In the genomic region with DNA sequence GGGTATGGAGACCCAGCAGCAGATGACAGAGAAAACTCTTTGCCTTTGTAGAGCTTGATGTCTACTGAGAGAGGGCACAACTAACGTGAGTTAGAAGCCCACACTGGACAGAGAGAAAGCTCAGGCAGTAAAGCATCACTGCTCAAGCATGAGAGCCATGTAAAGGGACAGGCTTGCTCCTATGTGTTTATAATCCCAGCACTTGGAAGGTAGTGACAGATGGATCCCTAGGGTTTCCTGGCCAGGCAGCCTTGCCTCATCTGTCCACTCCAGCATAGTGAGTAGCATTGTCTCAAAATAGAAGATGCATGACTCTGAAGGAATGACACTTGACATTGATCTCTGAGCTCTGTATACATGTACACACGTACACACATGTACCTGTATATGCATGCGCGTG, we compare ENCODE assay signal across 20 mouse cellular contexts. TPM values are rescaled to one million over a fixed set of nuclear protein-coding genes. Genes with fewer than 3 reads are reported as not detected.
A peak's percentile ranks its signal among the peaks of the same experiment; 100 is the strongest.
DNase-seq lines count a peak whose midpoint lies in the region; ATAC-seq and TF ChIP-seq lines count a peak whose summit lies in the region.
"Had no signal": no experiment of that assay in that cellular context is flagged by ENCODE, and none has a peak within 500 bp of the region (broad histone marks: within the 10 kb centered on the region; RNA-seq: fewer than 3 reads in every experiment).

No protein-coding gene starts in this region.

- peak overlapping the region; percentile 32 for H3K27ac ChIP-seq in forebrain, embryonic 15.5 days (replicated peaks)
- no peak overlapping the region for H3K27ac ChIP-seq in forebrain, embryonic 12.5 days
- peak overlapping the region; percentile 89 for H3K27ac ChIP-seq in cerebellum, adult 2 months (ENCODE audit: insufficient read depth, low read length)
- no peak overlapping the region for H3K27ac ChIP-seq in forebrain, embryonic 16.5 days (ENCODE audit: low read length)
- H3K27ac ChIP-seq: embryonic facial prominence, embryonic 12.5 days; gastrocnemius, adult 2 months; heart, adult 2 months; limb, embryonic 12.5 days; liver, embryonic 15.5 days had no signal

- H3K4me1 ChIP-seq in forebrain, embryonic 15.5 days: peaks cover 25% of the 10 kb centered on the region
- peaks cover 8% of the 10 kb centered on the region for H3K4me1 ChIP-seq in forebrain, embryonic 12.5 days
- H3K4me1 ChIP-seq in cerebellum, adult 2 months (ENCODE audit: control insufficient read depth, insufficient read depth, low read length): peaks cover 28% of the 10 kb centered on the region
- H3K4me1 ChIP-seq in forebrain, embryonic 16.5 days (replicated peaks; ENCODE audit: control insufficient read depth, insufficient read depth, low read length): peaks cover 10% of the 10 kb centered on the region; the same call in 1 of the 2 replicates
- H3K4me1 ChIP-seq: embryonic facial prominence, embryonic 12.5 days; limb, embryonic 12.5 days; megakaryocyte, embryonic 14.5 days had no signal

- no peaks in the 10 kb centered on the region for H3K36me3 ChIP-seq in forebrain, embryonic 15.5 days
- no peaks in the 10 kb centered on the region for H3K36me3 ChIP-seq in forebrain, embryonic 12.5 days (replicated peaks)
- H3K36me3 ChIP-seq in forebrain, embryonic 16.5 days (ENCODE audit: control insufficient read depth, insufficient read depth): no peaks in the 10 kb centered on the region
- H3K36me3 ChIP-seq: embryonic facial prominence, embryonic 12.5 days; limb, embryonic 12.5 days; liver, embryonic 15.5 days had no signal

- no peaks in the 10 kb centered on the region for H3K27me3 ChIP-seq in forebrain, embryonic 15.5 days
- no peaks in the 10 kb centered on the region for H3K27me3 ChIP-seq in forebrain, embryonic 12.5 days
- H3K27me3 ChIP-seq in cerebellum, adult 2 months (ENCODE audit: control insufficient read depth, insufficient read depth, low read length): no peaks in the 10 kb centered on the region
- H3K27me3 ChIP-seq in forebrain, embryonic 16.5 days (replicated peaks; ENCODE audit: control insufficient read depth, insufficient read depth, low read length): no peaks in the 10 kb centered on the region
- H3K27me3 ChIP-seq: embryonic facial prominence, embryonic 12.5 days; limb, embryonic 12.5 days; liver, embryonic 15.5 days had no signal

- 0 out of 2 replicates have a peak, but pooled peaks have one; percentile 15 for TF ChIP-seq POLR2A in cerebellum, adult 2 months (IDR thresholded peaks at IDR 0.05; ENCODE audit: borderline replicate concordance, insufficient read depth, low read length)

- no peak for TF ChIP-seq CTCF in cerebellum, adult 2 months (IDR thresholded peaks at IDR 0.05; ENCODE audit: borderline replicate concordance, insufficient read depth, low read depth, low read length)

- H3K4me3 ChIP-seq in forebrain, embryonic 15.5 days: no peak overlapping the region
- H3K4me3 ChIP-seq in forebrain, embryonic 12.5 days (replicated peaks): no peak overlapping the region
- no peak overlapping the region for H3K4me3 ChIP-seq in cerebellum, adult 2 months (replicated peaks; ENCODE audit: insufficient read depth, low read depth, low read length)
- no peak overlapping the region for H3K4me3 ChIP-seq in forebrain, embryonic 16.5 days (replicated peaks; ENCODE audit: low read length)
- H3K4me3 ChIP-seq: embryonic facial prominence, embryonic 12.5 days; gastrocnemius, adult 2 months; heart, adult 2 months; limb, embryonic 12.5 days; liver, embryonic 15.5 days; megakaryocyte, embryonic 14.5 days had no signal

- ATAC-seq in forebrain, embryonic 15.5 days (replicated peaks): peak; percentile 68
- ATAC-seq in forebrain, embryonic 12.5 days (ENCODE audit: low FRiP score): no peak
- ATAC-seq in forebrain, embryonic 16.5 days: peak; percentile 69
- ATAC-seq: inflammation-experienced regulatory T-cells, adult 6 months; midbrain, embryonic 16.5 days had no signal

- peak; percentile 13 for DNase-seq in layer of hippocampus, adult 9-11 months
- DNase-seq in layer of hippocampus, adult 9-10 months (ENCODE audit: low spot score): no peak
- DNase-seq in cerebellum, adult 2 months: peak; percentile 77 to 89
- DNase-seq in Muller cell, postnatal 12 days (ENCODE audit: inconsistent ontology term): no peak
- no peak for DNase-seq in thymus, postnatal 36 days
- DNase-seq: adrenal gland, adult 8-10 months; gastrocnemius, adult 2 months; heart, adult 2 months; kidney, adult 8-10 months; lung, postnatal 14 days; thymus, adult 2 months had no signal

- no peak overlapping the region for H3K9ac ChIP-seq in forebrain, embryonic 15.5 days (replicated peaks)
- H3K9ac ChIP-seq in forebrain, embryonic 12.5 days: no peak overlapping the region
- no peak overlapping the region for H3K9ac ChIP-seq in forebrain, embryonic 16.5 days (replicated peaks; ENCODE audit: low read depth, low read length)
- H3K9ac ChIP-seq: embryonic facial prominence, embryonic 12.5 days; limb, embryonic 12.5 days; liver, embryonic 15.5 days had no signal

- H3K9me3 ChIP-seq in forebrain, embryonic 15.5 days: no peaks in the 10 kb centered on the region
- H3K9me3 ChIP-seq in forebrain, embryonic 12.5 days: no peaks in the 10 kb centered on the region
- no peaks in the 10 kb centered on the region for H3K9me3 ChIP-seq in forebrain, embryonic 16.5 days (ENCODE audit: control insufficient read depth, low read length)
- H3K9me3 ChIP-seq: embryonic facial prominence, embryonic 12.5 days; limb, embryonic 12.5 days; liver, embryonic 15.5 days had no signal

- no peak overlapping the region for H3K4me2 ChIP-seq in forebrain, embryonic 15.5 days (replicated peaks)
- no peak overlapping the region for H3K4me2 ChIP-seq in forebrain, embryonic 12.5 days
- no peak overlapping the region for H3K4me2 ChIP-seq in forebrain, embryonic 16.5 days (ENCODE audit: low read length)
- H3K4me2 ChIP-seq: embryonic facial prominence, embryonic 12.5 days; limb, embryonic 12.5 days; liver, embryonic 15.5 days had no signal

- WGBS in forebrain, embryonic 15.5 days: 86% methylated on average over 4 of the region's 4 CpGs
- 89% methylated on average over 4 of the region's 4 CpGs for WGBS in forebrain, embryonic 12.5 days
- 25% methylated on average over 4 of the region's 4 CpGs for WGBS in cerebellum, adult 2 months
- WGBS in forebrain, embryonic 16.5 days: 82% methylated on average over 4 of the region's 4 CpGs

RNA-seq across cellular contexts. Expression of a gene that starts 55.9 kb away (rescaled TPM):
- 3.1 and 3.5 TPM in 2 replicates for polyA plus RNA-seq in forebrain, embryonic 15.5 days (2015; fragmentation: Nextera tagmentation; extraction: Ambion mirVana)
- 6.7 and 6.9 TPM in 2 replicates for polyA plus RNA-seq in forebrain, embryonic 12.5 days (2016; fragmentation: Nextera tagmentation; extraction: Ambion mirVana)
- 35.9 and 43.3 TPM in 2 replicates for polyA plus RNA-seq in cerebellum, adult 2 months (2012; rRNA removed)
- polyA plus RNA-seq in forebrain, embryonic 16.5 days (2015; fragmentation: Nextera tagmentation; extraction: Ambion mirVana): 2.0 and 3.4 TPM in 2 replicates

Comparison
In these comparisons a context has a peak if more than half of its experiments do, and no peak if none do; other contexts are left out.
1. H3K27ac ChIP-seq: peak in forebrain, embryonic 15.5 days (single experiment) and cerebellum, adult 2 months (single experiment); none in forebrain, embryonic 12.5 days (single experiment) and forebrain, embryonic 16.5 days (single experiment).
2. DNase-seq: peak in layer of hippocampus, adult 9-11 months (single experiment) and cerebellum, adult 2 months (2 of 2); none in layer of hippocampus, adult 9-10 months (single experiment), Muller cell, postnatal 12 days (single experiment) and thymus, postnatal 36 days (0 of 2).